Mouse (Mus musculus): Measurements from ENCODE around the gene Pcnx. TPM values are rescaled to one million over a fixed set of nuclear protein-coding genes. Genes with fewer than 3 reads are reported as not detected.
A peak's percentile ranks its signal among the peaks of the same experiment; 100 is the strongest.

The Pcnx gene
- not detected in 2 replicates for polyA plus RNA-seq (2012; ENCODE audit: insufficient read depth, insufficient read length, low replicate concordance, missing spikeins)

DNA sequence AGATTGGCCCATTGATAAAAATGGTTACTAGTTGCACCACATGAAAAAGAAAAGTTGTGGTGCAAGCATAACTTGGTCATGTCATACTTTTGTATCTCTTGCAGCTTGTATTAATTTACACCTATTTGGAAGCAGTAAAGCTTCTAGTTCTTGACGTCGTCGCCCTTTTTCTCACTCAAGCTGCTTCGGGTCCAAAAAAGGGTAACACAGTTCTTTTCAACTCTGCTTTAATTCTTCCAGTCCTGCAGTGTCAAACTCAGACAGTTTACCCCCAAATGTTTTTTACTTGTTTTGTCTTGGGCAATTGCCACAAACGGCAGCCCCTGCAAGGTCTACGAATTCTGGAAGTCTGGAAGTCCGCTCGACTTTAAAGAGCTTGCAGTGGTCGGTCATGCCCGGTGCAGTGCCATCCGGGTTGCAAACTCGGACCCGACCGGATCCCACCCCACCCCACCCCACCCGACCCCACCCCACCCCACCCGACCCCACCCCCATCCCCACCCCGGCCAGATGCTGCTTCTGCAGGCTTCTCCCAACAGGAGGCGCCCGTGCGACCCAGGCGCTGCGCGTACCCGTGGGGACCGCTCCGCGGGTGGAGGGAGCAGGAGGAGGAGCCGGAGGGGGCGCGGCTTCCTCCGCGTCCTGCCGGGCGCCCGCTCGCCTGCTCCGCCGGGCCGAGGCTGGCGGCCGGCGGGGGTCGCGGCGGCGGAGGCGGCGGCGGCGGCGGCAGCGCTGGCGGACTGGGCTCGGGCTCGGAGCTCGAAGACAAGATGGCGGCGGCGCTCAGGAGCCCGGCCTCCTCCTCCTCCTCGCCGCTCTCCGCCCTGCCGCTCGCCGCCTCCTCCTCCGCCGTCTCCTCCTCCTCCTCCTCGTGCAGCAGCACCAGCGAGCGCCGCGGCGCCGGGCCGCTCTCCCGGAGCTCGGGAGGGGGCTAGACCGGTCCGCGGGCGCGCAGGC lies at the start of gene Pcnx:
Gene Pcnx, plus strand, starts transcription at position 673 of the 957 bp plus-strand sequence.
- H3K4me3 ChIP-seq (ENCODE audit: insufficient read depth, low read depth, low read length) = peak within 1 kb of the TSS; percentile 64
- peaks cover 10% of the 10 kb centered on the region for H3K4me1 ChIP-seq (ENCODE audit: control insufficient read depth, insufficient read depth, low read length)
- TF ChIP-seq POLR2A (IDR thresholded peaks at IDR 0.05; ENCODE audit: insufficient read depth, low read depth, low read length) = peak; percentile 50
- peak; percentile 58; the same call in 1 of the 2 replicates for TF ChIP-seq CTCF (IDR thresholded peaks at IDR 0.05; ENCODE audit: insufficient read depth, low read depth, low read length)
- 2% methylated on average over 56 of the region's 83 CpGs for WGBS
- peak within 1 kb of the TSS; percentile 57 for H3K27ac ChIP-seq (ENCODE audit: insufficient read depth, low read depth, low read length)

DNA sequence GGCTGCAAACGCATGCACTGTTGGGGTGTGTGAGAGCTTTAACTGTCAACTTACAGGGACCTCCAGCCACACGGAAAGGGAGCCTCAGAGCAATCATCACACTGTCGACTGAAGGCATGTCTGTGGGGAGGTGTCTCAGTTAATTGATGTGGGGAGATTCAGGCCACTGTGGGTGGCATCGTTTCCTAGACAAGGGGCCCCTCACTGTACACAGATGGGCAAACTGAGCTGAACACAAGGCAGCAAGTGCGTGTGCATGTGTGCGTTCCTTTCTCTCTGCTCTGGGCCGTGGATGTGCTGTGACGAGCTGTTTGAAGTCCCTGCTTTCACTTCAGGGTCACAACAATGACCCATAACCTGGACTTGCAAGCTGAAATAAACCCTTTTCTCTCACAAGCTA lies 49.4 kb upstream of the Pcnx start:
- Histone ChIP-seq H3K27ac (ENCODE audit: insufficient read depth, low read depth, low read length) (no peak overlapping the region), H3K4me3 (ENCODE audit: insufficient read depth, low read depth, low read length) (no peak overlapping the region), H3K4me1 (ENCODE audit: control insufficient read depth, insufficient read depth, low read length) (peaks cover 7% of the 10 kb centered on the region; the same call in 1 of the 2 replicates)
- TF ChIP-seq POLR2A (IDR thresholded peaks at IDR 0.05; ENCODE audit: insufficient read depth, low read depth, low read length) (no peak), CTCF (IDR thresholded peaks at IDR 0.05; ENCODE audit: insufficient read depth, low read depth, low read length) (no peak)
- WGBS = 70% methylated on average over 8 of the region's 8 CpGs

DNA sequence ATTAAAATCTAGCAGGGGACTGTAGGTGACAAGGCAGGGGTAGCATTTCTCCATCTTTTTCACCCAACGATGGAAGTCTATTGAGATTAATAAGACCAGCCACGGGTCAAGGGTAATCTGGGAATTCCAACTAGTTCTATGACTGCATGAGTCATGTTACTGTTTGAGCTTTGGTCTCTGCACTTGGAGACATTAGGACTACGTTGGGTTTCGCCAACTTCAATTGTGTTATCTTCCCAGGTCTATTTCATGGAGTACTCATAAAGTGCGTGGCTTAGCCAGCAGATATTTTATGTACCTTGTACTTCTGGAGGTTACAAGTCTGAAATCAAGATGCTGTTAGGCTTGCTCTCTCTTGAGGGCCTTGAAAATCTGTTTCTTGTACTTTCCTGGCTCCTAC lies 45.1 kb upstream of the Pcnx start:
- 96% methylated on average over 5 of the region's 5 CpGs for WGBS
- Histone ChIP-seq H3K27ac (ENCODE audit: insufficient read depth, low read depth, low read length) (no peak overlapping the region), H3K4me1 (ENCODE audit: control insufficient read depth, insufficient read depth, low read length) (peaks cover 6% of the 10 kb centered on the region), H3K4me3 (ENCODE audit: insufficient read depth, low read depth, low read length) (no peak overlapping the region)
- TF ChIP-seq POLR2A (IDR thresholded peaks at IDR 0.05; ENCODE audit: insufficient read depth, low read depth, low read length) = no peak
- TF ChIP-seq CTCF (IDR thresholded peaks at IDR 0.05; ENCODE audit: insufficient read depth, low read depth, low read length) = no peak

- WGBS = 13% methylated on average over 10 of the region's 10 CpGs
- Histone ChIP-seq H3K27ac (ENCODE audit: insufficient read depth, low read depth, low read length) (no peak overlapping the region), H3K4me1 (ENCODE audit: control insufficient read depth, insufficient read depth, low read length) (peaks cover 6% of the 10 kb centered on the region), H3K4me3 (ENCODE audit: insufficient read depth, low read depth, low read length) (no peak overlapping the region)
- TF ChIP-seq POLR2A (IDR thresholded peaks at IDR 0.05; ENCODE audit: insufficient read depth, low read depth, low read length) = no peak
- no peak for TF ChIP-seq CTCF (IDR thresholded peaks at IDR 0.05; ENCODE audit: insufficient read depth, low read depth, low read length)
Measured at GRCm38 (mm10) chr12:81816330-81817125, 43.3 kb upstream of the Pcnx start.

DNA sequence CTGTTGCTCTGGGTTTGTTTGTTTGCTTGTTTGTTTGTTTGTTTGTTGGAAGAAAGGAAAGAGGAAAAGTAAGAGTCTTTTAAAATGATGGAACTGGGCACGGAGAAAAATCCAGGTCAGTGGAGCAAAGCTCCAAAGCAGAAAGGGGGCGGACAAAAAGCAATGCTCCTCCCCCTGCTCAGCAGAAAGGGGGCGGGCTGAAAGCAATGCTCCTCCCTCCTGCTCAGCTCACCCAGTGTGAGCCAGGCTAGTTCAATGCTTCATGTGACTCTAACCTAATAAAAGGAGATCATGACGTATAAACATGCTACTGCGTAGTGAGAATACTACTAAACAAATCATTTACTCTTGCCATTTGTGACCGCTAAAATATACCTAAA lies 42.7 kb upstream of the Pcnx start:
- 49% methylated on average over 6 of the region's 6 CpGs for WGBS
- peaks cover 6% of the 10 kb centered on the region for H3K4me1 ChIP-seq (ENCODE audit: control insufficient read depth, insufficient read depth, low read length)
- no peak for TF ChIP-seq CTCF (IDR thresholded peaks at IDR 0.05; ENCODE audit: insufficient read depth, low read depth, low read length)
- no peak overlapping the region for H3K4me3 ChIP-seq (ENCODE audit: insufficient read depth, low read depth, low read length)
- H3K27ac ChIP-seq (ENCODE audit: insufficient read depth, low read depth, low read length) = no peak overlapping the region

DNA sequence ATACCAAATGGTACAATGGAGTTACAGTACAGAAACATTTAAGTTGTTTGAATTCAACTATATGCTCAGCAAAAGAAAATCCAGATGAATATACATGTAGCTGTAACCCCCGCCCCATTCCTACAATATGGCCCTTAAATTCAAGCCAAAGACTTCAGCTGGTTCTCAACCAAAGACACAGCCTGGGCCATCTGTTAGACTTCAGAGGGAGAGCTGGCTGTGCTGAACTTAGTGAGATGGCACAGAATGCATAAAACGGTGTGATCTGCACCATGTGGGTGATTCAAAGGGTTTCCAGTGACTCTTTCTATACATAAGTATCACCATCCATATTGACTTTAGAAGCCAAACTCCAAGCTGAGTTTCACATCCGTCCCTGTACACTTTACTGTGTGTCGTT lies 39.1 kb upstream of the Pcnx start:
- Histone ChIP-seq H3K4me1 (ENCODE audit: control insufficient read depth, insufficient read depth, low read length) (peaks cover 6% of the 10 kb centered on the region), H3K4me3 (ENCODE audit: insufficient read depth, low read depth, low read length) (no peak overlapping the region), H3K27ac (ENCODE audit: insufficient read depth, low read depth, low read length) (no peak overlapping the region)
- TF ChIP-seq POLR2A (IDR thresholded peaks at IDR 0.05; ENCODE audit: insufficient read depth, low read depth, low read length) (no peak), CTCF (IDR thresholded peaks at IDR 0.05; ENCODE audit: insufficient read depth, low read depth, low read length) (no peak)
- WGBS = 93% methylated on average over 4 of the region's 4 CpGs

DNA sequence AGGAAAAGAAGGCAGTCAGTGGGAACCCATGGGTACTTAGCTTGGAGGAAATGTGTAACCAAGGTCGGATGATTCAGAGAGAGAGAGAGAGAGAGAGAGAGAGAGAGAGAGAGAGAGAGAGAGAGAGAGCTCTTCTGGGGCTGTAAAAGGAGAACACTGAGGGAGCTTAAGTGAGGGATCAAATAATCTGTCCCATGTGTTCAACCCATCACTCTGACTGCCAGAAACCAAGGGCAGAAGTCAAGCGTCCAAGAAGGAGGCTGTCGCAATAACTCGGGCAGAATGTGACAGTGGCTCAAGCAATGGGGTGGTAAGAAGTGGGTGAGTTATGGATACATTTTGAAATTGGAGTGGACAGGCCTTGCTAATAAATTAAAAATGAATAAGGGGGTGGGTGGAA lies 37.6 kb upstream of the Pcnx start:
- Histone ChIP-seq H3K4me3 (ENCODE audit: insufficient read depth, low read depth, low read length) (no peak overlapping the region), H3K27ac (ENCODE audit: insufficient read depth, low read depth, low read length) (no peak overlapping the region), H3K4me1 (ENCODE audit: control insufficient read depth, insufficient read depth, low read length) (peaks cover under 1% of the 10 kb centered on the region)
- no peak for TF ChIP-seq POLR2A (IDR thresholded peaks at IDR 0.05; ENCODE audit: insufficient read depth, low read depth, low read length)
- no peak for TF ChIP-seq CTCF (IDR thresholded peaks at IDR 0.05; ENCODE audit: insufficient read depth, low read depth, low read length)
- 93% methylated on average over 4 of the region's 4 CpGs for WGBS

- Histone ChIP-seq H3K4me1 (ENCODE audit: control insufficient read depth, insufficient read depth, low read length) (no peaks in the 10 kb centered on the region), H3K27ac (ENCODE audit: insufficient read depth, low read depth, low read length) (no peak overlapping the region), H3K4me3 (ENCODE audit: insufficient read depth, low read depth, low read length) (no peak overlapping the region)
- TF ChIP-seq POLR2A (IDR thresholded peaks at IDR 0.05; ENCODE audit: insufficient read depth, low read depth, low read length) = no peak
- no peak for TF ChIP-seq CTCF (IDR thresholded peaks at IDR 0.05; ENCODE audit: insufficient read depth, low read depth, low read length)
- 90% methylated on average over 4 of the region's 4 CpGs for WGBS
Measured at GRCm38 (mm10) chr12:81822778-81823480, 36.9 kb upstream of the Pcnx start.
